Mouse (Mus musculus): ENCODE measurements around the gene Sipa1.
A peak's percentile ranks its signal among the peaks of the same experiment; 100 is the strongest.
"Not testable (repeated sequence)": the region's sequence is repeated elsewhere in the genome, so short reads cannot be mapped to it uniquely, and the experiment has no call there.

Sipa1 gene

DNA sequence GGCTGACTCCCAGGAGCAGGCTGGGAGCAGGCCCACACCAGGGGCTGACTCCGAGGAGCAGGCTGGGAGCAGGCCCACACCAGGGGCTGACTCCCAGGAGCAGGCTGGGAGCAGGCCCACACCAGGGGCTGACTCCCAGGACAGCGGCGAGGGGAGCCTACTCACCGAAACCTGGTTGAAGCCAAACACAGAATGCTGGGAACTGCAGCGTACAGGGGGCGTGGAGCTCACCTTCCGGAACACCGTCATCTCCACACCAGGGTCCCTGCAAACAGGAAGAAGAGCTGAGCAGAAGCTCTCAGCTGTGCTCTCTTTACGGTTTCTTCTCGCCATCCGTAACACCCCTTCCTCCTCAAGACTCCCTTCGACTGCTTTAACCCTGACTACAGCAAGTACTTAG, 23.4 kb upstream of the Sipa1 start:
- not testable (repeated sequence) for DNase-seq (ENCODE audit: low read depth, low spot score)

GRCm38 (mm10) chr19:5686437-5686836, 22.9 kb upstream of the Sipa1 start:
- no peak for DNase-seq (ENCODE audit: low read depth, low spot score)

- no peak for DNase-seq (ENCODE audit: low read depth, low spot score)
Measured at GRCm38 (mm10) chr19:5685861-5686260, 22.4 kb upstream of the Sipa1 start.

GRCm38 (mm10) chr19:5685431-5685830, 21.9 kb upstream of the Sipa1 start:
- DNase-seq (ENCODE audit: low read depth, low spot score): no peak

- DNase-seq (ENCODE audit: low read depth, low spot score): no peak
Measured at GRCm38 (mm10) chr19:5684985-5685384, 21.5 kb upstream of the Sipa1 start.

DNA sequence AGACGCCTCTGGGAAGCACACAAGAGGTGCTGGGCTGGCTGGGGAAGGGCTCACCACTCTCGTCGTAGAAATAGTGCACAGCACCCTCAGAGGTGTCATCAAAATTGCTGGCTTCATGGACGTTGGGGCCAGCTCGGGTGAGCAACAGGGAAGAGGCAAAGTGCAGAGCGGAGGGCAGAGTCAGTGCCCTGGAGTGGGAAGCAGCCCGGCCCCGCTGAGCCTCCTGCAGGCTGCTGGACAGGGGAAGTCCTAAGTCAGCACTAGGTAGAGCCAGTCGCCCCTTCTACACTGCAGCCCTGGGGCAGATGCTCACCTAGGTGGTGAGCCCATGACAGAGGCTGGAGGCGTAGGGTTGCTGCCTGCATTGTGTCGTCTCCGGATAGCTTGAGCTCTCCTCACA, 20.7 kb upstream of the Sipa1 start:
- DNase-seq (ENCODE audit: low read depth, low spot score): no peak

GRCm38 (mm10) chr19:5680432-5680831, 16.9 kb upstream of the Sipa1 start:
- no peak for DNase-seq (ENCODE audit: low read depth, low spot score)

- no peak for DNase-seq (ENCODE audit: low read depth, low spot score)
Measured at GRCm38 (mm10) chr19:5668372-5668771, 4.9 kb upstream of the Sipa1 start.

GRCm38 (mm10) chr19:5666386-5666785, 2.9 kb upstream of the Sipa1 start:
- DNase-seq (ENCODE audit: low read depth, low spot score): no peak

- DNase-seq (ENCODE audit: low read depth, low spot score): no peak
Measured at GRCm38 (mm10) chr19:5665465-5665864, 2.0 kb upstream of the Sipa1 start.

- DNase-seq (ENCODE audit: low read depth, low spot score): no peak
Measured at GRCm38 (mm10) chr19:5664669-5665257, 1.3 kb upstream of the Sipa1 start.

DNA sequence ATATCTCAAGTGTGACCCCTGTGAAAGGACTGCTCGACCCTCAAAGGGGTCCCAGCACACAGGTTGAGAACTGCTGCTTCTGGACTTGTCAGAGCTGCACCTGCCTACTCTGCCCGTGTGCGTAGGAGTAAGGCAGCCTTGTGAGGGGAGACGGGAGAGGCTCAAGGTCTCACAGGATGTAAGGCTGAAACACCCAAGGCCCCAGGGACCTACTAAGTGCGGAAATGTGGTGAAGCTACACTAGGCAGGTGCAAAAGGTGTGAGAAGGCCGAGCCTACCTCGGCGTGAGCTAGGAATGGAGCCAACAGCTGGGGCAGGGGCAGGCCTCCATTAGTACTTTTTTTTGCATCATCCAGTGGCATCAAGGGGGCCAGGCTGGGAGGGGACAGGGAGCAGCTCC, 1.2 kb downstream of the Sipa1 start:
- DNase-seq (ENCODE audit: low read depth, low spot score): no peak

GRCm38 (mm10) chr19:5660942-5661751, 2.4 kb downstream of the Sipa1 start:
- DNase-seq (ENCODE audit: low read depth, low spot score): no peak

GRCm38 (mm10) chr19:5654720-5655298, 8.7 kb downstream of the Sipa1 start:
- no peak for DNase-seq (ENCODE audit: low read depth, low spot score)

- DNase-seq (ENCODE audit: low read depth, low spot score): no peak
Measured at GRCm38 (mm10) chr19:5653969-5654719, 9.4 kb downstream of the Sipa1 start.

DNA sequence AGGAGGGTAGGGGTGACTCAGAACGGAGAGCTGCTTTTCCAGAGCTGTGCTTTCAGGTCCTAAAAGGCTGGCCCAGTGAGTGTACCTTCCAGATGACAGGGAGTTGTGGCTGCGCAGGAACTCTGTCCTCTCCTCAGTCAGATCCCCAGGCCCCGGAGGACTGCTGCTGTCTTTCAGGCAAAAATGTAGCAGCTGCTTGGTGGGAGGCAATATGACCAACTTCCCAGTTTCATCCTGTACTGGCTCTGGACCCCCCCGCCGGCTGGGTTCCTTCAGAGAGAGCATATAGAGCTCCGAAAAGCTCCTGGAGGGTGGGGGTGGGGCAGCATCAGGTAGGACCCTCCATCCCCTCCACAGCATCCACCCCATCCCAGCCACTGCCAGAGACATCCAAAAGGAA, 10.9 kb downstream of the Sipa1 start:
- no peak for DNase-seq (ENCODE audit: low read depth, low spot score)

GRCm38 (mm10) chr19:5651502-5652274, 11.8 kb downstream of the Sipa1 start:
- no peak for DNase-seq (ENCODE audit: low read depth, low spot score)

DNA sequence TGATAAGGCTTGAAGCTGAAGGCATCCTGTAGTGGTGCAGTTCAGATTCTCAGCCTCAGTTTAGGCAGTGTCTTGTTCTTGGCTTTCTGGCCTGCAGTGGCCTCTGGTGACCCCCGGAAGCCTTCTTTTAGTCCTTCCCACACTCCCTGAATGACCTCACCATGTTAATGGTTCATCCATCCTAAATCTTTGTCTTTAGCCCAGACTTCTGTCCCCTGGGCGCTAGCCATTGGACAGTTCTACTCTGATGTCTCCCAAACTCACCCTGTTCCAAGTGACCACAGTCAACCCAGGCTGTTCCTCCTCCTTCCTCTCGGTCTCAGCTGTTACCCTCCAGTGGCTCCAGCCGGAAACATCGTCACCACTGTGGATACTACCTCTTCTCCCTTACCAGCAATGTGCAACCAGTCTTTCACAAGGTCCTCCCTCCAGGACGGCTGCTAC, 14.2 kb downstream of the Sipa1 start:
- no peak for DNase-seq (ENCODE audit: low read depth, low spot score)

- DNase-seq (ENCODE audit: low read depth, low spot score): peak; percentile 66
Measured at GRCm38 (mm10) chr19:5648401-5649297, 14.9 kb downstream of the Sipa1 start.

DNA sequence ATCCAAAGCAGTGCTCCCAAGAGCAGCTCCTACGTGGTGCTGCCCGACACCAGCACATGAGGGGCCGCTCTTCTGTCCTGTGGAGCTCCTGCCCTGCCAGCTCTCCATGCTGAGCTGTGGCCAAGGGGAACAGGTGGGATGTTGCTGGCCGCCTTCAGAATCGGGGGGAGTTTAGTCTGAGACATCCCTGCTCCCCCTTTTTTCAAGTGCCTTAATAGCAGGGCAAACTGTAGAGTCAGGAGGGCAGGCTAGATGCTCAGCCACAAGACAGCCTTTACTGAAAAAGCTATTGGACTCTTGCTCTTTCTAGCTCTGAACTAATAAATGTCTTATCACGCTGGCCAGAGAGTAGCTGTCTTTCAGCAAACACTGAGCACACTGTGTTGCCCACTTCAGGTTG, 15.7 kb downstream of the Sipa1 start:
- DNase-seq (ENCODE audit: low read depth, low spot score): no peak

Data from brain, embryonic 18.5 days (tissue).